Mouse (Mus musculus): Measurements from ENCODE around the gene Sat1. TPM values are rescaled to one million over a fixed set of nuclear protein-coding genes. Genes with fewer than 3 reads are reported as not detected.

Gene Sat1
- total RNA-seq (2023): 100 to 1,000 TPM; 530 to 565 TPM

DNA sequence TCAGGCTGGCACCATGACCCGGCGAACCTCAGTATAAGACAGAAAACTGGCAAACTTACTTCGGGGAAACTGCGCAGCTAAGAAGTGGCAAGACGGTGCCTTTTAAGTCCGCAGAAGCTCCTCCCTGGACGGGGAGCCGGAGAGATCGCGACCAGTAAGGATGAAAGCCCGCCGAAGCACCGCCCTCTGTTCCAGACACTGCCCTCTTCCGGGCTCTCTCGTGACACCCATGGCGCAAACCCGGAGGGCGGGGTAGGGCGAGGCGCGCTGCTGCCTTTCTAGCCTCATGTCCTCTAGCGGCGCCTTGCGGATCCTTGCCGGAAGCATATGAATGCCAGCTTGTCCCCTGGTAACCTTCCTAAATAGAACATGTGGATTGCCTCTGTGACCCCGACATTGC is at the start of gene Sat1:
TSS of gene Sat1 (minus strand) at position 179 of the 400 bp plus-strand sequence.

DNA sequence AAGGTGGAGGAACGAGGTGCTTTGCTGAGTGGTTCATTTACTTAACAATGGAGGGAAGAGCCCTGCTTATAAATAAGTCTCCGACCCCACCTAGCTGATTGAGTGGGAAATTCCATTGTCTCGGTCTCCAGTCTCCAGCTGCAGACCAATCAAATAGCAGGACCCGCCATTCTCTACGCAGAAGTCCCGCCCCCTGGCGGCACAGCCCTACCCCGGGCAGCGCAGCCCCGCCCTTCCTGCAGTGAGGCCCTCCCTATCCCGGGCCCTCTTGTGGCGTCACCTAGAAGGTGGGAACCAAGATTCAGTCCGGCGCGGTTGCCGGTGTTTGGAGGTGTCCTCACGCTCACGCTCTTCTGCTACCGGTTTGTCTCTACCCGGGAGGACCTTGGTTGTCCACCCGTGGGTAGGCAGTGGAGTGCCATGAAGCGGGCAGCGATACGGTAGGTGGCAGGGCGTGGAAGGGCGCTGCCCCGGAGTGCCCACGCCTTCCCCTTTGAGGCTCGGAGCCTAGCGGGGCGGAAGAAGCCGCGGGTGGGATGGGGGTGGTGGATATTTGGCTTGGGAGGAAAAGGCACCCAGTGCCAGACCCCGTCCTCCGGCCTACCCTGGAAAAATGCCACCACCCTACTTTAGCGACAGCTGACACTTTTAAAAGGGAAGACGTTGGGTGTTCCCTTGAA is 46.1 kb upstream of the Sat1 start, which contains the start of gene Acot9:
TSS of gene Acot9 (plus strand) at position 209 of the 680 bp plus-strand sequence.

Other genes with a start within 250 kb of the Sat1 start
- gene Magea8, start 220.6 kb downstream of the Sat1 start, total RNA-seq (2023): not detected
- gene Magea5, start 153.3 kb downstream of the Sat1 start, total RNA-seq (2023): not detected
- not detected for gene Magea1, start 126.7 kb downstream of the Sat1 start, total RNA-seq (2023)
- not detected for gene Magea2, start 122.8 kb downstream of the Sat1 start, total RNA-seq (2023)
- gene Cldn34b2, start 88.0 kb downstream of the Sat1 start, total RNA-seq (2023): not detected
- gene Acot9, start 46.0 kb upstream of the Sat1 start, total RNA-seq (2023): 10 to 100 TPM; 52.7 to 55.5 TPM
- 10 to 100 TPM; 22.6 to 33.8 TPM for gene Prdx4, start 124.3 kb upstream of the Sat1 start, total RNA-seq (2023)